Mouse (Mus musculus) heart, postnatal 0 days (tissue): Measurements from ENCODE around the gene Hlcs.

Experiments used
- CTCF ChIP-seq: IDR thresholded peaks from 2 replicates; pipeline ENCODE4 v1.5.1; 2016; ENCODE audit warnings: antibody characterized with exemption, control low read depth, low read depth
- EP300 ChIP-seq: IDR thresholded peaks from 2 replicates; pipeline ENCODE4 v1.6.1; 2016; ENCODE audit warnings: antibody characterized with exemption, low read depth

- TF ChIP-seq CTCF: no peak
- TF ChIP-seq EP300: no peak
These were observed 49.0 kb upstream of the Hlcs start for GRCm38 (mm10) chr16:94362174-94362873.
